Mouse (Mus musculus): Measurements from ENCODE around the gene Sar1a. TPM values are rescaled to one million over a fixed set of nuclear protein-coding genes. Genes with fewer than 3 reads are reported as not detected.
A peak's percentile ranks its signal among the peaks of the same experiment; 100 is the strongest.

Sar1a gene
- polyA plus RNA-seq, 1 experiment: 128 TPM

- DNase-seq (ENCODE audit: low read depth): no peak
- no peak for TF ChIP-seq CTCF (IDR thresholded peaks at IDR 0.05; ENCODE audit: borderline replicate concordance, extremely low read depth, insufficient read depth, insufficient read length)
- no peak for TF ChIP-seq POLR2A (IDR thresholded peaks at IDR 0.05; ENCODE audit: borderline replicate concordance, extremely low read depth, insufficient read depth, insufficient read length, poor library complexity, severe bottlenecking)
Measured at GRCm38 (mm10) chr10:61689405-61689804, 9.3 kb downstream of the Sar1a start.

DNA sequence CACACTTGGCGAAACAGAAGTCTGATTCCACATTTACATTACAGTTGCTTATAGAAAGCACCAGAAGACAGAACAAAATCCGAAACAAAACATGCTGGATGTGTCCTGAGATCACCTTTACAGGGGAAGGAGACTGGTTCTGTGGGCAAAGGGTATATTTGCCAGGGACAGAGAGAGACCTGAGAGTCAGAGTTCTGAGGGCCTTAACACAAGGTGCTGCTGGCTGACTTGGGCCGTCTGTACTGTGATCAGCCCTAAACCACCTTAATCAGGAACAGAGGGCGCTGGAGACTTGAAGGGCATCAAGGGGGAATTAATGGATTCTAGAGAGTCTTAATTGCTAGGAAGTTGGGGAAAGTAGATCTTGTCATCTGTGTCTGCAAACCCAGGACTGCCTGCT is 13.5 kb downstream of the Sar1a start:
- TF ChIP-seq CTCF (IDR thresholded peaks at IDR 0.05; ENCODE audit: borderline replicate concordance, extremely low read depth, insufficient read depth, insufficient read length) (no peak), POLR2A (IDR thresholded peaks at IDR 0.05; ENCODE audit: borderline replicate concordance, extremely low read depth, insufficient read depth, insufficient read length, poor library complexity, severe bottlenecking) (no peak)
- DNase-seq (ENCODE audit: low read depth): no peak

- peak; percentile 60; the same call in 1 of the 2 replicates for TF ChIP-seq POLR2A (IDR thresholded peaks at IDR 0.05; ENCODE audit: borderline replicate concordance, extremely low read depth, insufficient read depth, insufficient read length, poor library complexity, severe bottlenecking)
- TF ChIP-seq CTCF (IDR thresholded peaks at IDR 0.05; ENCODE audit: borderline replicate concordance, extremely low read depth, insufficient read depth, insufficient read length): 0 out of 2 replicates have a peak, but pooled peaks have one; percentile 12
- peak; percentile 99 for DNase-seq (ENCODE audit: low read depth)
Measured at GRCm38 (mm10) chr10:61694870-61695670, 15.0 kb downstream of the Sar1a start, which contains the start of gene Tysnd1. TSS of gene Tysnd1 (plus strand) at chr10:61695514.

DNA sequence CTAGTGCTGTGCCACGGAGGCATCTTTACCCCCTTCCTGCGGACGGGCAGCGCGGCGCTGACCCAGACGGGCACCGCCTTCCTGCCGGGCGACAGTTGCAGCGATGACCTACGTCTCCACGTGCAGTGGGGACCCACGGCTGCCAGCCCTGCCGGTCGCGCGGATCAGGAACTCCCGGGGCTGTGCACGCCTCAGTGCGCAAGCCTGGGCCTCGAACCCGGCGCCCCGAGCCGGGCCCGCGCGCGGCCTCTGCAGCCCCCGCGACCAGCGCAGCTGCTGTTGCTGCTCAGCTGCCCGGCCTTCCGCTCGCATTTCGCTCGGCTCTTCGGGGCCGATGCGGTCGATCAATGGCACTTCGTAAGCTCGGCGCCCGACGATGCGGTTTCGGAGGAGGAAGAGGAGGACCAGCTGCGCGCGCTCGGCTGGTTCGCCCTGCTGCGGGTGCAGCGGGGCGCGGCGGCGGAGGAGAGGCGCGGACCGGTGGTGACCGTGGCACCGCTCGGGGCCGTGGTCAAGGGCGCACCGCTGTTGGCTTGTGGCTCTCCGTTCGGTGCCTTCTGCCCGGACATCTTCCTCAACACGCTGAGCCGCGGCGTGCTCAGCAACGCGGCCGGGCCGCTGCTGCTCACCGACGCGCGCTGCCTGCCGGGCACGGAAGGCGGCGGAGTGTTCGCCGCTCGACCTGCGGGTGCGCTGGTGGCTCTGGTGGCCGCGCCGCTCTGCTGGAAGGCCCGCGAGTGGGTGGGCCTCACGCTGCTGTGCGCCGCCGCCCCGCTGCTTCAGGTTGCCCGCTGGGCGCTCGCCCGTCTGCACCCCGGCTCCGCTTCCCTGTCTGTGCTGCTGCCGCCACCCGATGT is 15.8 kb downstream of the Sar1a start:
- TF ChIP-seq CTCF (IDR thresholded peaks at IDR 0.05; ENCODE audit: borderline replicate concordance, extremely low read depth, insufficient read depth, insufficient read length) (no peak), POLR2A (IDR thresholded peaks at IDR 0.05; ENCODE audit: borderline replicate concordance, extremely low read depth, insufficient read depth, insufficient read length, poor library complexity, severe bottlenecking) (no peak)

DNA sequence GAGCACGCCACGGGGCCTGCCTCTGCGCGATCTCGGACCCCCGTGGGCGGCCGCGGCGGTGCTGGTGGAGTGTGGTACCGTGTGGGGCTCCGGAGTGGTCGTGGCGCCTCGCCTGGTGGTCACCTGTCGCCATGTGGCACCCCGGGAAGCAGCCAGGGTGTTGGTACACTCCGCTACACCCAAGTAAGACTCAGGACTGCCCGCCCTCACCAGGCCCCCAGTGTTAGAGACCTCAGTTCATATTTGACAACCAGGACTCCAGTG is 16.4 kb downstream of the Sar1a start:
- no peak for DNase-seq (ENCODE audit: low read depth)
- TF ChIP-seq POLR2A (IDR thresholded peaks at IDR 0.05; ENCODE audit: borderline replicate concordance, extremely low read depth, insufficient read depth, insufficient read length, poor library complexity, severe bottlenecking) (no peak), CTCF (IDR thresholded peaks at IDR 0.05; ENCODE audit: borderline replicate concordance, extremely low read depth, insufficient read depth, insufficient read length) (no peak)

More for the DNA sequence above, 15.8 kb downstream of the Sar1a start:
- peak; percentile 27 for DNase-seq (ENCODE audit: low read depth)

DNA sequence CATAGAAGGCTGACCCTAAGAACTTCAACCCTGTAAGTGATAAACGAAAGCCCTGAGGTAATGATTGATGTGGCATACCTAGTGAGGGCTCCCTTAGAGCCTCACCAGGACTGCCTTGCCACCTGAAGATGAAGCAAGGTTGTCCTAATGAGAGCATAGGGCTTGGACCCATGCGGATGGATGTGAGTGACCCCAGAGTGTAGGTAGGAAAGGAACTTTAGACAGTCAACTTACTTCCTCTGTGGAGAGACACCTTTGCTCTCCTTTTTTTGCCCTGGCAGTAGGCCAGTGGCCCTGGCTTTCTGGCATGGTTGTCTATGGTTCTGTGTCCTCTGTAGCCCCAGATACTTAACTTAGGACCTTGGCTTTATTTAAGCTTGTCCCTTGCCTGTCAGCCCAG is 16.9 kb downstream of the Sar1a start:
- no peak for DNase-seq (ENCODE audit: low read depth)
- TF ChIP-seq POLR2A (IDR thresholded peaks at IDR 0.05; ENCODE audit: borderline replicate concordance, extremely low read depth, insufficient read depth, insufficient read length, poor library complexity, severe bottlenecking): no peak
- no peak for TF ChIP-seq CTCF (IDR thresholded peaks at IDR 0.05; ENCODE audit: borderline replicate concordance, extremely low read depth, insufficient read depth, insufficient read length)

DNA sequence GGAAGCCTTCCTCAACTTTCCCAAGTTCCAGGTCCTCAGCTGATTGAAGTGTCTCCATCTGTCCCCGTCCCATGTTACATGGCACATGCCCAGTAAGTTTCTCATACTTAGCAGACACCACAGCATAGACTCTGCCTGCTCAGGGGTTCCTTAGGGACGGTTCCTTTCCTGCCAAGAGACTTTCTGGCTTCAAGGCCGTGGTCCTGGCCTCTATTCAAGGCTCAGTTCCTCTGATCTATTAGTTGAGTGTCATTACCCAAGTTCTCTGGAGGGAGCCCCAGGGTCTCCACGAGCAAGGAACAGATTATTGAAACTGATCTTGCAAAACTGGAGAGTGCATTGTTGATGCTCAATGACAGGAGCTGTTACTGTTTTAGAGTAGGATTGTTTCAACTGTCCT is 24.6 kb downstream of the Sar1a start:
- peak; percentile 26 for DNase-seq (ENCODE audit: low read depth)
- TF ChIP-seq POLR2A (IDR thresholded peaks at IDR 0.05; ENCODE audit: borderline replicate concordance, extremely low read depth, insufficient read depth, insufficient read length, poor library complexity, severe bottlenecking): no peak
- TF ChIP-seq CTCF (IDR thresholded peaks at IDR 0.05; ENCODE audit: borderline replicate concordance, extremely low read depth, insufficient read depth, insufficient read length): no peak

DNA sequence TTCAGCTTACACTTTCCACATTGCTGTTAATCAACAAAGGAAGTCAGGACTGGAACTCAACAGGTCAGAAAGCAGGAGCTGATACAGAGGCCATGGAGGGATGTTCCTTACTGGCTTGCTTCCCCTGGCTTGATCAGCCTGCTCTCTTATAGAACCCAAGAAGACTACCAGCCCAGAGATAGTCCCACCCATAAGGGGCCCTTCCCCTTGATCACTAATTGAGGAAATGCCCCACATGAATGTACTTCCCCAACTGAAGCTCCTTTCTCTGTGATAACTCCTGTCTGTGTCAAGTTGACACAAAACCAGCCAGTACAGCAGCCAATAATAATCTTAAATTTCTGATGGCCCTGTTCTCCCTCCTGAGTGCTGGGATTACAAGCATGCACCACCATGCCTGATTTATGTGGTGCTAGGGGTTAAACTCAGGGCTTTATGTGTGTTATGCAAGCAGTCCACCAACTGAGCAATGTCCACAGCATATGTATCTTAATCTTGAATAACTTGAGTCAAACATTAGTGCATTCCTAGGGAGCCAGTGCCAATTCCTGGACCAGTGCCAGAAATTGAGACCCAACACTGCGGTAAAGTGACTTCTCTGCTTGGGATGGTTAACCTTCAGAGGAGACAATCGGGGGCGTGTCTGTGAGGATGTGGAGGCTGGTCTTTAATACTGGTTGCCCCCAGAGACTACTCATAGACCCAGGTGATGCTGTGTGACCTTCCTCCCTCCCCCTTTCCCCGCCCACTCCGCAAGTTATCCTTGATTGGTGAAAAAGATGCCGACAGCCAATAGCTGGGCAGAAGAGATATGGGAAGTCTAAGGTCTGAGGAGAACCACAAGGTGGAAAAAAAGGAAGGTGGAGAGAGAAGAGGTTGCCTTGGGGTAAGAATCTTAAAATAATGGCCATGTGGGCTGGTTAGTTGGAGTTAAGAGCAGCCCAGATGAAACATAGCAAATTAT is 26.6 kb downstream of the Sar1a start:
- TF ChIP-seq CTCF (IDR thresholded peaks at IDR 0.05; ENCODE audit: borderline replicate concordance, extremely low read depth, insufficient read depth, insufficient read length): no peak
- TF ChIP-seq POLR2A (IDR thresholded peaks at IDR 0.05; ENCODE audit: borderline replicate concordance, extremely low read depth, insufficient read depth, insufficient read length, poor library complexity, severe bottlenecking): no peak
- DNase-seq (ENCODE audit: low read depth): no peak

DNA sequence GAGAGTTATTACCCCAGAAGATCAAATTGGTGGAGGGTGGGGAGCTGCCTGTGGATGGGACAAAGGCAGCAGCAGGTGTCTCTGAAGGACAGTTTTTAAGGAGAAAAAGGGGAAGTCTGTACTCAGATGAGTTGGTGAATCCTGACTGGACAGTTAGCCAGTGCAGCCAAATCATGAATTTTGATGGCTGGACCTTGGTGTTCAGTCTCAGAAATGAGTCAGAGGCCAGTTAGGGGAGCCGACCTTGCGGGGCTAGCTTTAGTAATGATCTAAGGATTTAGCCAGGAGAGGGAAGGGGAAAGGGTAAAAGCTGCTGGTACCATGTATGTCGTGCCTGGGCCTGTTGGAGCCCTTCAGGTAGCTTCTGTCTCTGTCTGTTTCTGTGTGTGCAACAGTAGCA is 33.5 kb downstream of the Sar1a start:
- no peak for DNase-seq (ENCODE audit: low read depth)
- TF ChIP-seq POLR2A (IDR thresholded peaks at IDR 0.05; ENCODE audit: borderline replicate concordance, extremely low read depth, insufficient read depth, insufficient read length, poor library complexity, severe bottlenecking): no peak
- no peak for TF ChIP-seq CTCF (IDR thresholded peaks at IDR 0.05; ENCODE audit: borderline replicate concordance, extremely low read depth, insufficient read depth, insufficient read length)

DNA sequence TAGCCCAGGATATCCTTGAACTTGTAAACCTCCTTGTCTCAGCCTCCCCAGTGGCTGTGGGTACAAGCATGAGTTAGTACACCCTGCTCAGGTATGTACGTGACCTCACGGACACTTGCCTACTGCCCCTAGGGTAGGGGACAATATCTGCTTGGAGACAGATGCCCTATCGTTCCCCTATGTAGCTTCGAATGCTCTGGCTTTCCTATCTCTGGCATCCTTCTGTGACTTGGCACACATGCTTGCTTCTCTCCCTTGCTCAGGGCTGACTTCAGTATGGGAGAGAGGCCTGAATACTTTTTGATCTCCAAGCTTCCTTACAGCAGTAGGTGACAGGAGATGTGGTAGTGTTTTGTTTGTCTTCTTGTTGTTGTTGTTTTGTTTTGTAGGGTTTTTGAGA is 34.0 kb downstream of the Sar1a start:
- TF ChIP-seq CTCF (IDR thresholded peaks at IDR 0.05; ENCODE audit: borderline replicate concordance, extremely low read depth, insufficient read depth, insufficient read length) (no peak), POLR2A (IDR thresholded peaks at IDR 0.05; ENCODE audit: borderline replicate concordance, extremely low read depth, insufficient read depth, insufficient read length, poor library complexity, severe bottlenecking) (no peak)
- DNase-seq (ENCODE audit: low read depth): no peak

Data from brain, embryonic 14.5 days (tissue).